Mouse (Mus musculus) naive thymus-derived CD4-positive, alpha-beta T cell, adult 2 months (primary cell): ENCODE measurements at regions not wholly inside any gene's neighbourhood (a gene's known extent, or its start where the extent isn't known, plus 50 kb on each side); places are given as distances from the start of the nearest gene placed in this dataset.

Experiments used
- DNase-seq: peaks from one replicate; pipeline ENCODE4 v3.0.0-alpha.2; 2011; ENCODE audit warnings: low read depth

DNA sequence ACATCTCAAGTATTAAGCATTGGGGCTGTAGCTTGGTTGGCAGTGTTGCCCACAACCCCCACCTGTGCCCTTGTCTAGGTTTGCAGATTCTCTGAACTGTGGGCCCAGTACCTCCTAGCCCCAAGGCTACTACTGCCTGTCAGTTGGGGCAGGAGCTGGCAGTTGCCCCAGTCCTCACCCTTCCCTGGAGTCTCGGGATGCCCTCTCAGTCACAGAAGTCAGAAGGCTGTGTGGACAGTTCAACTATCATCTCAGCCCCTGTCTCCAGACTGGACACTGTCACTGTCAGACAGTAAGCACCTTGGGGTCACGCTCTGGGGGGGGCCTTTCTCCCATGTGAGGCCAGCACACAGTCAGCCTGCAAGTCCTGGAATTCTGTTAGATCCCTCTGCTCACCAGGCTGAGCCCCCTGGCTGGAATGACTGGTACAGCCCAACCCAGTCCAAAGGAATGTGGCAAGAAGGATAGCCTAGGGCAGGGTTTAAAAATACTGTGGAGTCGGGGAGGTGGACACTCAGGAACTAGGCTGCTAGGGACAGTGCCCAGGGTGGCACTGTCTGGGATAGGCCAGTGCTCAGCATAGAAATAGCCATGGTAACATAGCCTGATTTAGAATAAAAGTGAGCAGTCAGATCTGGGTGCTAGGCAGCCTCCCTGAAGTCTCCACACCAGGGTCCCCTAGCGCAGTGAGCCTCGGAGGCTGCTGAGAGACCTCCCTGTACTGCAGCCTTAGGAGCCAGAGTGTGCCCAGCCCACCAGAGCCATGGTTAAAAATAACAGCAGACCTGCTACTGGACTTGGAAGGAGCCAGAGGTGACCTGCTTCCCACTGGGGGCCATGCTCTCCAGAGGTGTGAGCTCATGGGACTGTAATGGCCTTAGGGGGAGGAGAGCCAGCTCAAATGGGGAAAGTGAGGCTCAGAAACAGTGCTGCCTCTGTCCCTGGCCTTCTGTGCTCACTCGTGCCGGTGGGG lies 83.1 kb upstream of the Ptpn1 start:
- DNase-seq, result no peak

DNA sequence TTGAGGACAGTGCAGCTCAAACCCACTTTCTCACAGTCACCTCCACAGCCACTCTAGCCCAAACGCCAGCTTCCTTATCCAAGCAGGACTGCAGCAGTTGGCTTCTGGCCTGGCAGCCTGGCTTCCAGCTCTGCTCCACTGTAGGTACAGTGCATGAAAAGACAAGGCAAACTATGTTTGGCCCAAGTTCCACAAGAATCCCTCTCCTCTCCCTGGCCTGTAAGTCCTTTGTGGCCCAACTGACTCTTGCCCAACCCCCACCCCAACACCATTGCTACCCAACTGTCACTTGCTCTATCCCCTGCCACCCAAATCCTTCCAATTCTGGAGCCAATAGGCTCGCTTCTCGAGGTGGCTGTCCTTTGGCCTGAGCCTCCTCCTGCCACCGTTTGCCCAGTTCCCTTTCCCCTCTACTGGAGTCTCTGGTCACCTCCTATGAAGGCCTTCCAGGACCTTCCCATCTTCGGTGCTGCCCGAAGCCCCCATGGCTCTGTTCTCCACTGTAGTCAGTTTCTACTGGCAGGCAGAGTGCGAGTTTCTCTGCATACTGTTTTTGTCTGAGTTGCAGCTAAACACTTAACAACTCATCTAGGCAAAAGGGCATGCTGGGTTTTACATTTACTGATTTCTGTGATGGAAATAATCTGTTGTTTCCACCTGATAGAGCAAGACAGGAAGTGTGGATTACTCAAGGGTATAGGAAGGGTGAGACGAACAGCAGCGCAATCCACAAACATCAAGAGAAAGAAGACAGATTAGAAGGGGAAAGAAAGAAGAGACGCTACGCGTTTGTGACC lies 84.4 kb upstream of the Ptpn1 start:
- no peak for DNase-seq

DNA sequence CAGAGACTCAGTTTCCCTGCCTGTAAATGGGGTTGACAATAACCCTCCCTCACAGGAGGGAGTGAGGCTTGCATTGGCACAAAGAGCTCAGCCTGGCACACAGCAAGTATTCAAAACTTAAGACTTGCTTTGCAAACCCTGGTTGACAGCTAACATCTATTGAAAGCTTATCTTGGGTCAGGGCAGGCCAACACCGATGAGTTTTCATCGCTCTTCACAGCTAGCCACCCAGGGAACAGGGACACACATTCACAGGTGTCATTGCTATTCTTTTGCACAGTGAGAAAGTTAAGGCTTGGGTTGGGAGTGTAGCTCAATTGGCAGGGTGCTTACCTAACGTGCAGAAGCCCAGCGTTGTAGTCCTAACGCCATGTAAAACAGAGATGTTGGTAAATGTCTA lies 86.5 kb upstream of the Ptpn1 start:
- DNase-seq, result no peak

DNA sequence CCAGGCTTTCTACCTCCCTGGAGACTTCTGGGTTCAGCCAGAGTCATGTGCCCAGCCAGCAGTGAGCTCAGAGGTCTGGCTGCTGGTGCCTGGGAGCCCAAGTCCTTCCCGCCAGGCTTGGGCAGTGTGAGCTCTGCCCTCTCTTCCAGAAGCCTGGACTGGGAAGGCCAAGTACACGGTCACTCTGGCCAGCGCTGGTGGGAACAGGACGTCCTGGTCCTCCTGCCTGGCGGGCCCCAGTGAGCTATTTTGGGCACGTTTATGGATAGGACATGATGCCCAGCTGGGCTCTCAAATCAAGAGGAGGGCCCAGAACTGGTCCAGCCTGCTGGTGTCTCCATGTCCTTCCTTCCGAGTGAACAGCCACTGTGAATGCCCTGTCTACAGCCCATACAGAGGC lies 87.3 kb upstream of the Ptpn1 start:
- no peak for DNase-seq

DNA sequence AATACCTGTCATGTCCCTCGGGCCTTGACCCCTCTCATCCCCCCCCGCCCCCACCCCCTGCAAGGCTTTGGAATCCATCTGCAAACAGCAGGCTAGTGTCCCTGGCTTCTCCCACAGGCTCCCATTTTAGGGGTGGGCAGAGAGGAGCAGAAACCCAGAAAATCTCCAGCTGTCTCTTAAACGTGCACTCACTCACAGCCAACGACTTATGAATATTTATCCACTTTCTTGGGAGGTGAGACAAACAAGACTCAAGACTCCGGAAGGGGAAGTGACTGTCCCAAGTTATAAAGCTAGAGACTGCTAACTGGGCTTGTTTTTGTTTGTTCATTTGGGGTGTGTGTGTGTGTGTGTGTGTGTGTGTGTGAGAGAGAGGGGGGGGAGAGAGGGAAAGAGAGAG lies 87.9 kb upstream of the Ptpn1 start:
- DNase-seq, result no peak

DNA sequence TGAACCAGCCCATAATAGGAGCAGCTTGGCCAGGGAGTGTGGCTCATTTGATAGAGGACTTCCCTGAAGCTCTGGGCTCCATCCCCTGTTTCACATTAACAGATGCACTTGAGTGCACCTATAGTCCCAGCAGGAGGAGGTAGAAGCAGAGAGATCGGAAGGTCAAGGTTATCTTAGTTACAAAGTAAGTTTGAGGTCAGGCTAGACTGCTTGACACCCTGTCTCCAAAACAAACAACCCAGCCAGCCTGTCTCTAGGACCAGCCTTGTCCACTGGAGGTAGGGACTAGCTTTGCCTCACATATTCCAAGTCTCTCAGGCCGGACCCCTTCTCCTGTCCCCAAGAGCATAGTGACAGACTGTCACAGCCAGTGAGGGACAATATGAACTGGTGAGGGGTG lies 88.9 kb upstream of the Ptpn1 start:
- DNase-seq, result no peak

DNA sequence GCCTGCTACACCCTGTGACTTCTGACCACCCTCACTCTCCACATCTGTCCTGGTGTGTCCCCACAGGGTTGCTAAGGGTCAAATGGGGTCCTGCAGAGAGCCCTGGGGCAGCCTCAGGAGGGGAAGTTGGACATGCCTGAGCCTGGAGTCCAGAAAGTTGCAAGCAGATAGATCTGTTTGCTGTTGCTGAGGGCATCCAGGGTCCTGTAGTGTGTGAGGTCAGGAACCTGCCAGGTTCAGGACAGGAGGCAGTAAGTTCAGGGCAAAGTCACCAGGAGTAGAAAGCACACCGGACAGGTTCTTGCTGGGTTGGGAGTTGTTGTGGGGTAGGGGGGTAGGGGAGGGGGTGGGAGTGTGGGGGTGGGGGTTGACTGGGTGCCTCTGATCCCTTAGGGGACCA lies 89.4 kb upstream of the Ptpn1 start:
- DNase-seq, result no peak

DNA sequence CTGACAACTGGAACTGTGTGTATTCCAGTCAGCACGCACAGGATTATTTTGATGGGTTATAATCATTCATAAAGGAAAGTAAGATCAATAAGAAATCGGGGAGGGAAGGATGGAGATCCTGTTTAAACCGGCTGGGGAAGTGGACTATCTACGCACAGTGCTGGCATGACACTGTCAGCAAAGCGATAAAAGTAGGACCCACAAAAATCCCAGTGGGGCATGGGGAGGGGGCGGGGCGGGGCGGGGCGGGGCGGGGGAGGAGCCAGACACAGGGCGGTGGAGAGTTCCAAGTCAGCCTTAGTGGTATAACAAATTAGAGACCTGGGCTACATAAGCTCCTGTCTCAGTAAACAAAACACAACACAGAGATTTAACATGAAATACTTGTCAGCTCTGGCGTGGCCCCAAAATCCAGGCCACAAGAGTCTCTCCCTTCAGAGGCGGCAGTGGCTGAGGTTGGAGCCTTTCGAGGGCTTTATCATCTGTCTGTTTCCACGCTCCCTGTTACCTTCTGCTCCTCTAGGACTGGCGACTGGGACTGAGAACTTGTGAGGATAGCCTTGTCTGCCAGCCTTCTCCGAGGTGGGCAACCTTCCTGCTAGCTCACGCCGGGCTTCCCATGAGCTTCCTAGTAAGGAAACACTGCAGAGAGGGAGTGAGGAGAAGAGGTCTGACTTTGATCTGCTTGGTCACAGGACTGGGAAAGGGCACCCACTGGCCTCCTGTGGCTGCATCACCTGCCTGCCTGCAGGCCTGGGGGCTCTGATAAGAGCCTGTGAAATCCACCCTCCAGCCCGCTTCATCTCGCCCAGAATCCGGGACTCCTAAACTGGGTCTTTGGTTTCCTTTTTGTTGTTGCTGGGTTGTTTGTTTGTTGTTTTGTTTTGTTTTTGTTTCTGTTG lies 90.3 kb upstream of the Ptpn1 start:
- no peak for DNase-seq

DNA sequence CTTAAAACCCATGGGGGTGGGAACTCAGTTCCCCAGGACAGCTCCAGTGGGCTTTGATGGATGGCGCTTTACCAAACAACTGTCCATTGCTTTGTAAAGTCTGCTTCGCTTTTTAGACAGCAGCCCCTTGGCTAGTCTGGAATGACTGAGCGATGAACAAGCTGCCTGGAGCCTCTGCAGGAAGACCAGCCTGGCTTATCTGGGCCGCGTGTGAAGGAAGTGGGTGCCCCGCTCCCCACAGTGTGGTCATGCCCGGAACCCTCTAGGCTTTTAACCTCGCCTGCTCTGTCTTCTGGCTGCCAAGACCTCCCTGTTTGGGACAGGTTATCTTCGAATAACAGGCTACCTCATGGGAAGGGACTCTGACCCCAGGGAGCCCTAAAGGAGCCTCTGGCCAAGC lies 91.5 kb upstream of the Ptpn1 start:
- peak; percentile 59 for DNase-seq

DNA sequence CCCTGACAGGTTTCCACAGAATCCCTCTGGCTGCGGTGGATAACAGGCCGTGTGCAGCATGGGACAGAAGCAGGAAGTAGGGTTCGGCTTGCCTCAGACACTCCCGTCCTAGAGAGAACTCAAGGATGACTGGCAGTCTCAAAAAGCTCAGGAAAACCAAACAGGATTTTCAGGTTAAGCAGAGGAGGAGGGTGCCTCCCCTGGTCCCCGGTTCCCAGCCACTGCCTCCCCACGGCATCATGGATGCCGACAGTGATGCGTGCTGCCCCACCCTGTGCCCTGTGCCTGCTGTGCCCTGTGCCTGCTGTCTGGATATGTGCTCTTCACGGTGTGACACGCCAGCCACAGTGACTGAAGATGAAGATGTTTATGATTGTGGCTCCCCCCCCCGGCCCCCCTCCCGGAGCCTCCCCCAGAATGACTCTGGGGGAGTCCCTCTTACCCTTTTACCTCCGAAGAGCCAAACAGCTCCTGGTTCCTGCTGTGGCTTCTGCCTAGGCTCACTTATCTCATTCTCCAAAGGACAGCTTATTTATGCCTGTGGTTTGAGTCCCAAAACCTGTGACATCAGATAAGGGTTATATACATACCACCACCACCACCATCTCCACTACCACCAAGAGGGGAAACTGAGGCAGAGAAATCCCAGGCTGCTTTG lies 92.4 kb upstream of the Ptpn1 start:
- peak; percentile 48 for DNase-seq

DNA sequence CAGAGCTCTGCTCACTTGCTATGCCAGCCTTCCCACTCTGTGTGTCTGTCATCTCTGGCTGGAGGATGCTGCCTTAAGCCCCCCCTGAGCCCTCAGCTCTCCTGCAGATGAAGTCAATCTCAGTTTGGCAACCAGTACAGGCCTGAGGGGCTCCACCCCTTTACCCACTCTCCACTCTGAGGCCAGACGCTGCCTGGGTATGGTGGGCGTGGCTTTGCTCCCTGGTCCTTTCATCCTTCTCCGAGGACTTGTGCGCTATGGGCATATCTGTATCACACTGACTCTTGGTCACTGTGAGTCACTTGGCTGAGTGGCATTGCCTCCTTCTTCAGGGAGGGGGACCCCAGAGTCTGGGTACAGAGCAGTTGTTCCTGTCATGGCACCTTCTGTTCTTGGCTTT lies 94.3 kb upstream of the Ptpn1 start:
- DNase-seq, result no peak

DNA sequence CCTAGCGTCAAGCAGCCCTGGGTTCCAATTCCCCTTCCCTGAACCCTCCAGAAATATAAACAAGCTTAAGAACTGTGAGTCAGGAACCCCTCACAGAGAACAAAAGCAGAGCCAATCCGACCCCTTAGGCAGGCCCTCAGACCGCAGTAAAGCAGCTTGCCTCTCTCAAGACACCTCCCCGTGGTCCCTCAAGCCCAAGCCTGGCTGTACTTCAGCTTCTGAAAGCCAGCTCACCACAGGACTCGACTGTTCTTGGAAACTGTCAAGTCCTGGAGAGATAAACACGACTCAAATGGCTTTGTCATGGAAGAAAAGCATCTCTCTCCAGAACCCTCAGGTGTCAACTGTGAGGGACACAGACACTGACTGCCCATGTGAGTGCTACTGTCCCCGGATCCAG lies 95.2 kb upstream of the Ptpn1 start:
- no peak for DNase-seq

DNA sequence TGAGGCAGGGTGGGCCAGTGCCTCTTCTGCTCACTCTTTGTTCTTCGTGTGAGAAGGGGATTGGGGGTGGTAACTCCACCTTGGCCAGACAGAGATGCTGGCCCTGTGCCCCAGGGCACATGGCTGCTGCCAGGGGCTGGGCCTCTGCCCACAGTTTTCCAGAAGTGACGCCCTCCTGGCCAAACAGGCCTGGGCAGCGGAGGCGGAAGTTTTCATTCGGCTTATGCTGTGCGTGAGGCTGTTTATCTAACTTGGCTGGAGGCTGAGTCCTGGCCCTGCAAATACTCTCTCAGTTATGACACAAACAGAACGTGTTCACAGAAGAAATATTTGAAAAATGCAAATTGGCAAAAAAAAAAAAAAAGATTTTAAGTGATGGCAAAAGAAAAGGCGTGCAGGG lies 97.3 kb upstream of the Ptpn1 start:
- DNase-seq, result no peak

DNA sequence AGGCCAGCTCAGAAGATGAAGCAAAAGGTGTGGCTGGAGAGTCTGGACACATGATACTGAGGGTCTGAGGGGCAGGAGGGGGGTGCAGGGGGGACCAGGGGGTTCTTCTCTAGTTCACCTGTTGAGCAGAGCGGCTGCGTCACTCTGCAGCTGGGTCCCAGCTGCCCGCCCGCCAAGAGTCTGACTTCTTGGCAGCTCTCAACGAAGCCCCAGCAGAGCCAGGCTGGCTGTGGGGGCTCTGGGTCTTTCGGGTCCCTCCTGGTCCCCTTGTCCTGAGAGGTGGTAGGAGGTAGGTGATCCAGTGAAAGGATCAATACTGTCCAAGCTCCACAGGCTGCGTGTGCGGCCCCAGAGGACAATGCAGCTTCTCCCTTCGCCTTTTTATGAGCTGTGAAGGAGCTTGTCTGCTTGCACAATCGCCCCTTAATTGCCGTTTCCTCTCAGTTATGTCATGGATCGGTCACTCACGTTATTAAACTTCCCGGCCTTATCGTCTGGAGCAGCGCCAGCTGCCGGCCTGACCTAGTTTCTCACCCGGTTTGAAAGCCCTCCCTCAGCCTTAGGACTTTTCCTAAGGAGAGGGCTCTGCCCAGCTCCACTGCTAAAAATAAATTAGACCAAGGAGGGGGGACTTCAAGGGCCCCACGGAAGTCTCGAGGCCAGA lies 98.4 kb upstream of the Ptpn1 start:
- DNase-seq, result no peak

DNA sequence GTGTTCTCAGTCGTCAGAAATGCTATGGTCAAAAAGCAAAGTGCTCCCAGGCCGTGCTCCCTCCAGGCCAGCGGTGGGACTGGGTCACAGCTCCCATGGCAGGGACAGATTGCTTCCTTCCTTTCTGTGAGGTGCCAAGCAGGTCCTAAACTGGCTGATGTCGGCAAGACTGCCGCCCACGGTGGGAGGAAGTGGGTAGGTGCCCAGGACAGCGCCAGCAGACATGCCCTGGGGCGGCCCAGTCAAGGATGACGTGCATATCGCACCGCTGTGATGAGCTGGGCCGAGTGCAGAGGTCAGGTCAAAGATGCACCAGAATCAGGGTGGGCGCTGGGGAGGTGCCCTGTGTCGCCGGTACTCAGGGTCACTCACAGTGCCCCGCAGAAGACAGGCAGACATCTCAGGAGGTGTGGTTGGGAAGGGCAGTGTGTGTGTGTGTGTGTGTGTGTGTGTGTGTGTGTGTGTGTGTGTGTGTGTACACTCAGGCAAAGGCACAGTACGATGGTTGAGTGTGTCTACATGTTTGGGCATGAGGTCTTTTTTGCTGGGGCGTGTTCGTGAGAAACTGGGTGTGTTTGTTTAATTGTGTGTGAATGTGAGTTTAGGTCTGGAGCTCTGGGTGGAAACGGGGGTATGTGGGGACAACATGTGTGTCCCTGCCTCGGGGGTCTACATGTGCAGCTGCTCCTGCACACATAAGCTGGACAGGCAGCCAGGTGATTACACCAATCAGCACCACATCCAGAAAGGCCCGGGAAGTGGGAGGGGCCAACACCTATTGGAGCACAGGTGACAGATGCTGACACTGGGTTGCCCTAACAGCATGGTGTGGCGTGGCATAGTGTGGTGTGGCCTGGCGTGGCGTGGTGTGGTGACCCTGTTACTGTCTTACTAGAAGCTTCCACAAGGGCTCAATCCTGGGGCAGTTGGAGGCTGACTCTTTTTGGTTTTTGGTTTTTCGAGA lies 100.5 kb upstream of the Ptpn1 start:
- DNase-seq, result peak; percentile 51

DNA sequence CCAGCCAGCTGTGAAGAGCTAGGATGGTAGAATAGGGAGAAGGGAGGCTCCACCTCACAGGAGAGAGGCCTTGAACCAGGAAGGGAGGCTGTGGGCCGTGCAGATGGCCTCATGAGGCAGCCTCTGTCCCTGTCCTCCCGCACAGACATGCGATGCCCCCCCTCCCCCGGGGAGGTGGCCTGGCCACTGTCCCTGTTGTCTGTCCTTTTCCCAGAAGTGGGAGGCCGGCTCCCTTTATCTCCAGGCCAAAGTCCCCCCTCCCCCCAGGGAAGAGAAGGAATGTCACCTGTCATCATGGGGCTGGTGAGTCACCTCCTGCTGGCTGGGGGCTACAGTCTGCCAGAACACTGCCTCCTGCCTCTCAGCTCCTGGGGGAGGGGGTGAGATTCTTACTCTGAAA lies 103.6 kb upstream of the Ptpn1 start:
- no peak for DNase-seq

DNA sequence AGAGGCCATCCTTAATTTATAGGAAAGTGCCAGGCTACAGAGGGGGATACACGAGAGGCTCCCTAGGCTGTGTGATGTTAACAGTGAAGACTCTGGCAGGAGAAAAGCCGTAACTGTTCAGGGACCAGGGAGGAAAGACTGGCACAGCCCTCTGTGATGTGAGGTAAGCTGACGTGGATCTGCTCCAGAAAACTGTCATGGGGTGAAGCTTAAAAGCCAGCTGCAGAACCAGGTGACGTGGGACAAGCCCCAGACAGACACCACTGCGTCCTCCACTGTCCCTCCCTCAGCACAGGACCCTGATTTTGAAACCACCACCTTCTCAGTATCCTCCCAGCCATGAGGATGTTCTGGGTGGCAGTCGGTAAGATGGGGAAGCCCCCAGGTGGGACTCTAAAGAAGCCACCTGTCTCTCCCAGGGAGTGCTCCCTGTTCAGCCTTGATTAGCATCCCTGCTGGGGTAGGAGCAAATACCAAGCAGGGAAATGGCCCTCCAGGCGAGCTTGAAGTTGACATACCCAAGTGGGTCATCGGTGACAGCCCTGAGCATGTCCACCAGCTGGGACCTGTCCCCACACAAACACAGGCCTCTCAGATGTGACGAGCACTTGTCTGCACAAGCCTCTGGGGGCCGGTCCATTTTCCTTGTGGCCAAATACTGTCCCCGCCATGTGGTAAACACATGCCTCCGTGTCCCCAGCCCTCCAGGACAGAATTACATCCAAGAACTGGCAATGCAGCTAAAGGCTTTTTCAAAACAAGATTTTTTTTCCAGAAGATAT lies 104.7 kb upstream of the Ptpn1 start:
- DNase-seq, result no peak

DNA sequence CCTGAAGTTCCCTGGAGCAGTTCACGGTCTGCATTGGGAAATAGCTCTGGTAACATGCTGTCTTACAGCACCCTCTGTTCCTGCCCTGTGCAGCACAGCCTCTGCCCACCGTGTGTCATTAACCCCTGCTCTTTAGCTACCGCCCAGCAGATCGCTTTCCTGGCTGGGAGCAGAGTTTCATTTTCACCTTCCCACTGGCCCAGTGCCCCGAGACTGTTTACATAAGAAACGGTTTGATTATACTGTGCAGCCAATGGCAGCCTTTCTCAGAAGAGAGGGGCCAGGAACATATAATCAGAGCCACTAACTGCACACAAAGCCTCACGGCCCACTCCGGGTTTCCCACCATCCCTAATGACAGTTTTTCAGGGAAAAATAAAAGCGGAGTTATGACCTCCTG lies 108.3 kb upstream of the Ptpn1 start:
- no peak for DNase-seq

DNA sequence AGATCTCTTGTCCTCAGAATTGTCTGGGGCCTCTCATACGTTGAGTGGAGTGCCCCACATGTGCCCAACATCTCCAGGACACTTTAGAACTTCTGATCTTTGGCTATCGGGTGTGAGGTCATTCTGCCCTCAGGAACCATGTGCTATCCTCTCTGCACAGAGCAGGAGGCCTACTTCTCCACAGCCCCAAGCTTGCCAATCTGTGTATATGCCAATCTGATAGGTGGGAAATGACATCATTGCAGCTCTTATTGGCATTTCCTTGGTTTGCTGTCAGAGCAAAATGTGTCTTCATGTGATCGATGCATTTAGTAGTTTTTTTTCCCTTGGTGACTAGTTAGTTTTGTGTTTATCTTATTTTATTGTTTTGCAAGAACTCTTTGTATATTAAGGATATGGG lies 108.8 kb upstream of the Ptpn1 start:
- no peak for DNase-seq
